Mouse (Mus musculus): Measurements from ENCODE around the gene Rpp25l. TPM values are rescaled to one million over a fixed set of nuclear protein-coding genes. Genes with fewer than 3 reads are reported as not detected.

Rpp25l gene
- total RNA-seq (2021): 30.1 and 34.1 TPM in 2 replicates
- long read RNA-seq, experiment 1, transcript Rpp25l-201 (2 exons, 856 nt): major isoform, 34 of 37 reads
- long read RNA-seq, experiment 1, partial matches to known transcripts: 0 of 37 reads
- long read RNA-seq, experiment 1, other reads (novel, unspliced or antisense): 3 of 37 reads
- long read RNA-seq, experiment 2, transcript Rpp25l-201 (2 exons, 856 nt): major isoform, 23 of 25 reads
- long read RNA-seq, experiment 2, partial matches to known transcripts: 0 of 25 reads
- long read RNA-seq, experiment 2, other reads (novel, unspliced or antisense): 2 of 25 reads

GRCm38 (mm10) chr4:41713197-41714067 lies at the start of gene Rpp25l:
Gene Rpp25l, minus strand, starts transcription at chr4:41713534.
- peak; percentile 91 for DNase-seq

GRCm38 (mm10) chr4:41762688-41763114 lies 49.4 kb upstream of the Rpp25l start:
- peak; percentile 72 for DNase-seq

- no peak for DNase-seq
These were observed 48.9 kb upstream of the Rpp25l start for GRCm38 (mm10) chr4:41762099-41762687.

- no peak for DNase-seq
These were observed 48.3 kb upstream of the Rpp25l start for GRCm38 (mm10) chr4:41761680-41762079.

GRCm38 (mm10) chr4:41760911-41761310 lies 47.6 kb upstream of the Rpp25l start:
- no peak for DNase-seq

GRCm38 (mm10) chr4:41760288-41760721 lies 47.0 kb upstream of the Rpp25l start:
- peak; percentile 95 for DNase-seq

- no peak for DNase-seq
These were observed 46.4 kb upstream of the Rpp25l start for GRCm38 (mm10) chr4:41759656-41760287.

- DNase-seq: peak; percentile 76
These were observed 45.9 kb upstream of the Rpp25l start for GRCm38 (mm10) chr4:41759206-41759605.

GRCm38 (mm10) chr4:41758701-41759100 lies 45.4 kb upstream of the Rpp25l start:
- DNase-seq: no peak

- no peak for DNase-seq
These were observed 44.7 kb upstream of the Rpp25l start for GRCm38 (mm10) chr4:41758021-41758420.

- DNase-seq: no peak
These were observed 44.0 kb upstream of the Rpp25l start for GRCm38 (mm10) chr4:41757321-41757720.

- DNase-seq: no peak
These were observed 43.1 kb upstream of the Rpp25l start for GRCm38 (mm10) chr4:41756440-41756839.

- peak; percentile 91 for DNase-seq
These were observed 42.3 kb upstream of the Rpp25l start, which contains the start of gene Sigmar1 for GRCm38 (mm10) chr4:41755338-41756305. Gene Sigmar1, minus strand, starts transcription at chr4:41756157.

- no peak for DNase-seq
These were observed 41.5 kb upstream of the Rpp25l start, which contains the start of gene Galt for GRCm38 (mm10) chr4:41754797-41755337. Gene Galt, plus strand, starts transcription at chr4:41755228.

- DNase-seq: no peak
These were observed 31.7 kb upstream of the Rpp25l start for GRCm38 (mm10) chr4:41745021-41745420.

GRCm38 (mm10) chr4:41744131-41744530 lies 30.8 kb upstream of the Rpp25l start:
- no peak for DNase-seq

GRCm38 (mm10) chr4:41741158-41741560 lies 27.8 kb upstream of the Rpp25l start:
- DNase-seq: peak; percentile 95

- peak; percentile 77 for DNase-seq
These were observed 27.2 kb upstream of the Rpp25l start for GRCm38 (mm10) chr4:41740380-41741157.

GRCm38 (mm10) chr4:41739260-41739659 lies 25.9 kb upstream of the Rpp25l start:
- DNase-seq: no peak

GRCm38 (mm10) chr4:41738256-41738603 lies 24.9 kb upstream of the Rpp25l start:
- DNase-seq: no peak
